Mouse (Mus musculus): ENCODE results near the gene Mapk12. TPM values are rescaled to one million over a fixed set of nuclear protein-coding genes. Genes with fewer than 3 reads are reported as not detected.
A peak's percentile ranks its signal among the peaks of the same experiment; 100 is the strongest.

The Mapk12 gene
- polyA plus RNA-seq (2015; fragmentation: Nextera tagmentation; extraction: Ambion mirVana): 4.6 and 4.7 TPM in 2 replicates

DNA sequence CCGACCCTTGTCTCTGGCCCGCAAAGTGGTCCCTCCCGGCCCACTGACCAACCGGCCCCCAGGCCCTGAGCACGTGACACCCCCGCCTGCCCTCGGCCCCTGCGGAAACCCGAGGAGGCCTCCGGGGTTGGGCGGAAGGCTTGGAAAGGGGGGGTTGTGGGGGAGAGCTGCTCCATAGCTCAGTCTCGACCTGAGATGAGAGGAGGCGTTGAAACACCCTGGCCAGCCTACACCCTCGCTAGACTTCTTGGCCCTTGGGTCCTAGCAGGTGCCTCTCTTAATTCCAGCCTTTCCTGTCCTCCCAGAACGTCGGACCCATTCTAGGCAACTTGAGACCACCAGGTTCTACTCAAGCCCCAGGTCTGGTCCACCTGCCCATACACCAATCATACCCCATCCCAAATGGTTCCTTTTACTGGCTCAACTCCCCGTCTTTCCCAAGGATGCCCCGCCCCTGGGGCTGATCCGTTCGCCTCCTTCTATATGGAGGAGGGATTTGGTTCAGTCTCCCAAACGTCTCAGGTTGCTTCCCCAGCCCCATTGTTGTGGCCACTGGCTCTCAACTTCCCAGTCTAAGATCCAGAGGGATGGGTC lies at the start of gene Mapk12:
Gene Mapk12 (minus strand): TSS at position 45 of the 594 bp plus-strand sequence.
- WGBS: under 1% methylated on average over 21 of the region's 21 CpGs
- peaks cover 71% of the 10 kb centered on the region for H3K27me3 ChIP-seq
- H3K4me1 ChIP-seq: peaks cover 21% of the 10 kb centered on the region
- H3K4me3 ChIP-seq: peak within 1 kb of the TSS; percentile 50
- peak within 1 kb of the TSS; percentile 90 for H3K4me2 ChIP-seq
- 0 out of 2 replicates have a peak, but pooled peaks have one; percentile 37 for ATAC-seq (ENCODE audit: insufficient number of reproducible peaks, insufficient read depth, low FRiP score, low TSS enrichment, low read depth)
- H3K9ac ChIP-seq: peak within 1 kb of the TSS; percentile 66
- no peak within 1 kb of the TSS for H3K27ac ChIP-seq
- no peaks in the 10 kb centered on the region for H3K9me3 ChIP-seq
- no peaks in the 10 kb centered on the region for H3K36me3 ChIP-seq

DNA sequence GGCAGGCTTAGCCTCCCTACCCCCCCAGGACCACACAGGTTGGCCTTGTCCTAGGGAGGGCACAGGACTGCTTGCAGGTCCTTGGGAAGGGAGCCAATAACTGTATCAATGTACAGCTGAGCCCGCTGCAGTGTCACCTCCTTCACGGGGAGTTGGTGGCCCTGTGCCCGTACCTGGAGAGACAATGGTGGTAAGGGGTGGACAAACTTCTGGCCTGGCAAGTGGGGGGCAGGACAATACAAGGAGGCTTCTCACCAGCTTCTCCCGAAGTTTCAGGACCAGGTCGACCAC lies 44.4 kb upstream of the Mapk12 start:
- H3K4me1 ChIP-seq: peaks cover 24% of the 10 kb centered on the region

DNA sequence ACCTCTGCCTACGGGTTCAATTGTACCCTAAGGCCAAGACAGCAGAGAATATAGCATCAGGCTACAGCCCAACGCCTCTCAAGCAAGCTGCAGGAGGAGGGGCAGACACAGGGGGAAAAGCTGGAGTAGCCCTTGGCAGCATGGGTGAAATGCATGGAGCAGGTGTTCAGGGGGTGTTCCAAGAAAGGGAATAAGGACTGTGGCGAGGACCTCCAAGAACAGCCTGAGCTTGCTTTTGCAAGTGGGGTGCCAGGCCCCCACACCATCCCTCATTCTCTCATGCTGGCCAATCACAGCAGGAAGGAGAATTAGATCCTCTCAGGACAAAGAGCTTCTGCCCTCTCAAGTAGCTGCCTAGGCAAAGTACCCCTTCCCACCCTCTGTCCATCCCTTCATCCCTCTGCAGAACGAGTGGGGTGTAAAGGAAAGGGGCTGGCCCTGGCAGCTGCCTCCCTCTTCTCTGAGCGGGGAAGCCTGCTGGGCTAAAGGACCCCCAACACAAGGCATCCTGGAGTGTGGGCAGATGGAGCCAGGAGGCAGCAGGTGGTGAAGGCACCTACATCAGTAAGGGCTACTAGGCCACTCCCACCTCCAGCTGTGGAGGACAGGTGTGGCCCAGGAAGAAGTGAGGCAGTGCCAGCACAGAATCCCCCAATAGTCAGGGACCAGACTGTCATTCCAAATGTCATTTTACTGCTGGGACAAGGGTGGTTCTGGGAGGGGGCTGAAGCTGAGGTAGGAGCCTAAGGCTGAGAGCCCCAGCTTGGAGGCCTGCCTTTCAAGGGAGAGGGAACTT lies 43.8 kb upstream of the Mapk12 start:
- 53% methylated on average over 5 of the region's 5 CpGs for WGBS
- peaks cover 39% of the 10 kb centered on the region for H3K36me3 ChIP-seq
- H3K4me1 ChIP-seq: peaks cover 28% of the 10 kb centered on the region
- H3K4me3 ChIP-seq: no peak overlapping the region
- H3K4me2 ChIP-seq: no peak overlapping the region
- ATAC-seq (ENCODE audit: insufficient number of reproducible peaks, insufficient read depth, low FRiP score, low TSS enrichment, low read depth): no peak
- no peak overlapping the region for H3K9ac ChIP-seq
- H3K27ac ChIP-seq: no peak overlapping the region
- no peaks in the 10 kb centered on the region for H3K9me3 ChIP-seq
- H3K27me3 ChIP-seq: no peaks in the 10 kb centered on the region

More for the DNA sequence above, 44.4 kb upstream of the Mapk12 start:
- no peak overlapping the region for H3K4me3 ChIP-seq
- no peak overlapping the region for H3K27ac ChIP-seq
- H3K27me3 ChIP-seq: no peaks in the 10 kb centered on the region
- H3K4me2 ChIP-seq: no peak overlapping the region
- H3K9ac ChIP-seq: no peak overlapping the region
- H3K9me3 ChIP-seq: no peaks in the 10 kb centered on the region
- 78% methylated on average over 5 of the region's 5 CpGs for WGBS
- no peak for ATAC-seq (ENCODE audit: insufficient number of reproducible peaks, insufficient read depth, low FRiP score, low TSS enrichment, low read depth)
- peaks cover 41% of the 10 kb centered on the region for H3K36me3 ChIP-seq

DNA sequence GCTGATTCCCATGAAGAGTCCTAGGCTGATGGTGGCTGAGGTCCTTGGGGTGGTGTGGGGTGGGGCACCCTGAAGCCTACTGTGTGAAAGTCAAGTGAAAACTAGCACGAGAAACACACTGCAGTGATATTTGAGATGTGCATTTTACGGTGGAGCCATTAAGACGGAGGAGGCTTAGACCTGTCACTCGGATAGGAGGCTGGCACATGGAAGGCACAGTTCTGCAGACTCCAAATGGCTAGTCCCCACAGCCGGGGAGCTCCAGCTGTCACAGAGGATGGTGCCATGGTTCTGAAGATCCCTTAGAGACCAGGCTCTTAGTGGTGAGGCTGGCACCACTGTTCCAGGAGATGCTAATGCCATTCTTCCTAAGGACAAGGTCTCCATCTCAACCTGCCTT lies 42.3 kb upstream of the Mapk12 start:
- no peaks in the 10 kb centered on the region for H3K9me3 ChIP-seq
- peaks cover 28% of the 10 kb centered on the region for H3K36me3 ChIP-seq
- no peak for ATAC-seq (ENCODE audit: insufficient number of reproducible peaks, insufficient read depth, low FRiP score, low TSS enrichment, low read depth)
- H3K9ac ChIP-seq: no peak overlapping the region
- no peaks in the 10 kb centered on the region for H3K27me3 ChIP-seq
- H3K4me2 ChIP-seq: no peak overlapping the region
- WGBS: 43% methylated on average over 5 of the region's 5 CpGs
- H3K4me1 ChIP-seq: peaks cover 43% of the 10 kb centered on the region
- H3K27ac ChIP-seq: 0 out of 2 replicates have a peak overlapping the region, but pooled peaks have one; percentile 44
- no peak overlapping the region for H3K4me3 ChIP-seq

DNA sequence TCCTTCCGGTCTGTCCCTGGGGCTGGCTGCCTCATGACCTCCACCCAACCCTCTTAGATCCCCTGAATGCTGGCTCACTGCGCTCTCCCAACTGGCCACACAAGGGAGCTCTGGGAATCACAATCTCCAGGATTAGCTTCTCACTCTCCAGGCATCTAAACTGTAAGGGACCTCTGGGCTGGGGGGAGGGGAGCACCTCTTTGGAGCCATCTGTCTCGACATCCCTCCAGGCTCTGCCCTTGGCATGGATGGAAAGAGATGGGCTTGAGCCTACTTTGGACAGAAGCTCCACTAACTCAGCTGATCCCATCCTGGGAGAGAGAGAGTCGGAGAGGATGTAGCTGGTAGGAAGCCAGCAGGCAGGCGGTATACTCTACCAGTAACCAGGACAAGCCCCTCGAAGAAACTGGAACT lies 41.8 kb upstream of the Mapk12 start:
- no peaks in the 10 kb centered on the region for H3K27me3 ChIP-seq
- H3K27ac ChIP-seq: peak overlapping the region; percentile 44; the same call in 1 of the 2 replicates
- H3K36me3 ChIP-seq: peaks cover 25% of the 10 kb centered on the region
- H3K4me2 ChIP-seq: no peak overlapping the region
- H3K4me3 ChIP-seq: no peak overlapping the region
- ATAC-seq (ENCODE audit: insufficient number of reproducible peaks, insufficient read depth, low FRiP score, low TSS enrichment, low read depth): no peak
- H3K4me1 ChIP-seq: peaks cover 48% of the 10 kb centered on the region
- 0 out of 2 replicates have a peak overlapping the region, but pooled peaks have one; percentile 27 for H3K9ac ChIP-seq
- H3K9me3 ChIP-seq: no peaks in the 10 kb centered on the region
- 29% methylated on average over 6 of the region's 6 CpGs for WGBS

DNA sequence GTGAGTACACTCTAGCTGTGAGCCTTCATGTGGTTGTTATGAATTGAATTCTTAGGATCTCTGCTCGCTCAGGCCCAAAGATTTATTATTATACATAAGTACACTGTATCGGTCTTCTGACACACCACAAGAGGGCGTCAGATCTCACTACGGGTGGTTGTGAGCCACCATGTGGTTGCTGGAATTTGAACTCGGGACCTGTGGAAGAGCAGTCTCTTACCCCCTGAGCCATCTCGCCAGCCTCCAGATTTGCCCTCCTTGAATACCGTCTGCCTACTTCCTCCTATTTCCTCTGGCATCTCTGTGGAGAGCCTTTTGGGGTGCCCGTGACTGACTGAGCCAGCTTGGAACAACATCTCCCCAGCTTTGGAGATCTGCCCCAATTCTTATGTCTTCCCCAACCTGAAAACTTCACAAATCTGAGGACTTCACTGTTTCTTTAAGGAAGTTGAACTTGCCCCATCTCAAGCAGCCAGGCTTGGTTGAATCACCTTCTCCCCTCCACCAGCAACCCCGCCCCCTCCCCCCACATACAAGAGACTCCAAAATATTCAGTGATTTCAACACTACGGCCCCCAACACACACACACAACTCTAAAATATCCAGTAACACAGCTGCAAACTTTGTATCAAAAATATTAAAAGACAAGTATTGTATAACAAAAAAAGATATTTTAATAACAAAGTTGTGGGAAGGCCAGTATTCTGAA lies 41.2 kb upstream of the Mapk12 start:
- no peak overlapping the region for H3K9ac ChIP-seq
- H3K4me2 ChIP-seq: peak overlapping the region; percentile 93
- WGBS: 65% methylated on average over 10 of the region's 10 CpGs
- peak overlapping the region; percentile 95 for H3K27ac ChIP-seq
- no peaks in the 10 kb centered on the region for H3K27me3 ChIP-seq
- peak overlapping the region; percentile 83 for H3K4me3 ChIP-seq
- ATAC-seq (ENCODE audit: insufficient number of reproducible peaks, insufficient read depth, low FRiP score, low TSS enrichment, low read depth): no peak
- H3K4me1 ChIP-seq: peaks cover 54% of the 10 kb centered on the region
- H3K9me3 ChIP-seq: no peaks in the 10 kb centered on the region
- peaks cover 19% of the 10 kb centered on the region for H3K36me3 ChIP-seq

DNA sequence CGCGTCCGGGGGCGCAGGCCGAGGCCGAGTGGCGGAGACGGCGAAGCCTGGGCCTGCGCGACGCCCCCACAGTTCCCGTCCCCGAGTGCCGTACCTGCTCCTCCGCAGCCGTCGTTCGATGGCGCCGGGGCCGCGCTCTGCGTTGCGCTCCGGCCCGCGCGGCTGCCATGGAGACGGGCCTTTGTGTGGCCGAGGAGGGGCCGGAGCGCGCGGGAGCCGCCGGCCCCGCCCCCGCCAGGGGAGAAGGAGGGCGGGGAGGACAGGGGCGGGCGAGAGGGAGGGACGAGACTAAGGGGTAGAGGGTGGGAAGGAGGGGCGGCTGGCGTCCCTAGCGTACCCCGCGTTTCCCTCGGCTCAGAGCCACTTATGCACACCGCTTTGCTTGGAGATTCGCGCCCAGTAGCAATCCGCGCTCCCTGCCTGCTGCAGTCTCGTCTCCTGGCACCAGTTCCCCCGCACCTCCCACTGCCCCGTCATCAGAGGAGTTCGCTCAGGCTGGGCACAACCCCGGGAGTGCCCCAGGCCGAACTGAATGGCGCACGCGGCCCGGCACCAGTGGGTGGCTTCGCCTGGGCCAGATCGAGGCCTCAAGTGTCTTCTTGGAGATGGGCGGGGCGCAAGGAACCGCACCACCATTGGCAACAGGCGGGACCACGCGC lies 40.2 kb upstream of the Mapk12 start, which contains the start of gene Plxnb2:
Gene Plxnb2 (minus strand): TSS at position 218 of the 659 bp plus-strand sequence.
- H3K36me3 ChIP-seq: peaks cover 9% of the 10 kb centered on the region; the same call in 1 of the 2 replicates
- H3K27ac ChIP-seq: peak within 1 kb of the TSS; percentile 95
- WGBS: under 1% methylated on average over 69 of the region's 72 CpGs
- no peaks in the 10 kb centered on the region for H3K9me3 ChIP-seq
- peak within 1 kb of the TSS; percentile 93 for H3K4me2 ChIP-seq
- peak within 1 kb of the TSS; percentile 83 for H3K4me3 ChIP-seq
- no peaks in the 10 kb centered on the region for H3K27me3 ChIP-seq
- peaks cover 64% of the 10 kb centered on the region for H3K4me1 ChIP-seq
- ATAC-seq (ENCODE audit: insufficient number of reproducible peaks, insufficient read depth, low FRiP score, low TSS enrichment, low read depth): peak; percentile 84
- H3K9ac ChIP-seq: peak within 1 kb of the TSS; percentile 92

DNA sequence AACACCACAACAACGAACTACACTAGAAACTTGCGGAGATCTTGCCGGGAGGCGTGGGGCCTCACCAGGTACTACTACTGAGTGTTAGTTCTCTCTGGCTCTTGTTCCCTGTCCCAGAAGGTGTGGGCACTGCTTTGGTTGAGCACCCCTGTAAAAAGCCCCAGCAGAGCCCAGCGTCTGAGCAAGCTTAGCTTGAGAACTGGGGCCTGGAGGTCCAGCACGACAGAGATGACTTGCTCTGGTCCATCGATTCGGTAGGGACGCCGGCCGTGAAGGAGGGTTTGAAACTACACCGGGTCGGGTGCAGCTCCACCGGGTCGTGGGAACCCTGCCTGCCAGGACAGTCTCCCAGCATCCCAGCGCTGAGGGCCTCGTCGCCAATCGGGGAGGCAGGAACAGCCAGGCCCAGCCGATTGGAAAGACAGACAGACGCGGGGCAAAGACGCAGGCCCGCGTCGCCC lies 39.6 kb upstream of the Mapk12 start:
- H3K9ac ChIP-seq: peak overlapping the region; percentile 92
- under 1% methylated on average over 25 of the region's 26 CpGs for WGBS
- ATAC-seq (ENCODE audit: insufficient number of reproducible peaks, insufficient read depth, low FRiP score, low TSS enrichment, low read depth): no peak
- peaks cover 70% of the 10 kb centered on the region for H3K4me1 ChIP-seq
- peak overlapping the region; percentile 95 for H3K27ac ChIP-seq
- no peaks in the 10 kb centered on the region for H3K27me3 ChIP-seq
- H3K4me3 ChIP-seq: peak overlapping the region; percentile 83
- H3K4me2 ChIP-seq: peak overlapping the region; percentile 93
- H3K9me3 ChIP-seq: no peaks in the 10 kb centered on the region
- H3K36me3 ChIP-seq: peaks cover 4% of the 10 kb centered on the region; the same call in 1 of the 2 replicates

DNA sequence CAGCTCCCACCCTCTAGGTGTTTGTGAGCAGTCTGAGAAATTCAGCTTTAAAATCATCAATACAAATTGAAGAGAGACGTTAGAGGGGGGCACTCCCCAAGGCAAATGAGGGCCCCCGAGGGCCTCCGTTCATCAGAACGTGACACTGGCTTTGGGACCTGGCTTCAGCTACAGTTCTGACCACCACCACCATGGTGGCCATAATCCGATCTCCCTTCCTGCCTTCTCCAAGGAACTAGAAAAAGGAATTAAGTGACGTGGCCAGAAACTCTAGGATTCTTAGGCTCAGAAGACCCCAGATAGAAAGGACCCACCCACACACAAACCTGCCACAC lies 39.1 kb upstream of the Mapk12 start:
- Histone ChIP-seq H3K4me2 (peak overlapping the region; percentile 93), H3K36me3 (peaks cover 1% of the 10 kb centered on the region; the same call in 1 of the 2 replicates), H3K4me3 (peak overlapping the region; percentile 83), H3K9ac (peak overlapping the region; percentile 92), H3K27ac (peak overlapping the region; percentile 95), H3K4me1 (peaks cover 75% of the 10 kb centered on the region), H3K9me3 (no peaks in the 10 kb centered on the region), H3K27me3 (no peaks in the 10 kb centered on the region)
- under 1% methylated on average over 6 of the region's 6 CpGs for WGBS
- ATAC-seq (ENCODE audit: insufficient number of reproducible peaks, insufficient read depth, low FRiP score, low TSS enrichment, low read depth): no peak

DNA sequence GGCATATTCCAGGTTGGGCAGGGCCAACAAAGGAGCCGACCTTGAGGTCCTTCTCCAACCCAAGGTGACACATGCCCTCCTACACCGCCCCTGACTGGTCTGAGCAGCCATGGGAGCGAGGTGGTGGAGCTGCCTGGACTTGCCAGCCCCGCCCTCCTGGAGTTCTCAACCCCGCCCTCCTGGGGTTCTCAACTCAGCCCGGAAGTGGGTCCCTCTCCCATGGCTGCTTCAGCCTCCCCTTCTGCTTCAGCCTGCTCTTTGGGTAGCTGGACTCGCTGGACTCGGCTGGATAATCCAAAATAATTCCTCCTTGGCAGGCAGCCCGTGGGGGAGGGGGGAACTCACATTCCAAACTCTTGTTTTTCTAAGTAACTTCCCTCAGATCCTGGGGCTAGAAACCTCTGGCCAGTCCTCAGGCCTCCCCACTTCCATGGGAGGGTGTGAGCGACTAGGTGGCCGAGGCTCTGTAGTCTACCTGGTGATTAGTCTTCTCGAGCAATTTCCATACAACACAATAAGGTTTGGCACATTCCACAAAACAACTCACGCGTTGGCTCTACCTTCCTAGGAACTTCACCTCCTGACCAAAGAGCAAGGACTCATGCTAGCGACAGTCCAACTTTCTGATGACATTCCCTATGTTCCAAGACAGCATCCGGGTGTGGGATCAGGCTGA lies 38.6 kb upstream of the Mapk12 start:
- no peaks in the 10 kb centered on the region for H3K9me3 ChIP-seq
- no peaks in the 10 kb centered on the region for H3K36me3 ChIP-seq
- WGBS: 2% methylated on average over 16 of the region's 16 CpGs
- no peak for ATAC-seq (ENCODE audit: insufficient number of reproducible peaks, insufficient read depth, low FRiP score, low TSS enrichment, low read depth)
- H3K27ac ChIP-seq: peak overlapping the region; percentile 95
- peak overlapping the region; percentile 83 for H3K4me3 ChIP-seq
- peak overlapping the region; percentile 92 for H3K9ac ChIP-seq
- H3K27me3 ChIP-seq: no peaks in the 10 kb centered on the region
- H3K4me2 ChIP-seq: peak overlapping the region; percentile 93
- peaks cover 80% of the 10 kb centered on the region for H3K4me1 ChIP-seq
